Mouse (Mus musculus) gonadal fat pad, adult 2 months (tissue): ENCODE measurements around the gene Atg7. TPM values are rescaled to one million over a fixed set of nuclear protein-coding genes. Genes with fewer than 3 reads are reported as not detected.

ENCODE experiments used
- DNase-seq: peaks from one replicate; pipeline ENCODE4 v3.0.0-alpha.2; 2012; ENCODE audit warnings: low read depth
- polyA plus RNA-seq: library from polyadenylated mRNA; depleted of rRNA; stranded (reverse); fragments of >200 nt; gene quantifications from 2 replicates; pipeline ENCODE4 v1.2.3, GENCODE M21; 2012

Atg7 gene
- polyA plus RNA-seq, 1 experiment, result 34.9 TPM

- no peak for DNase-seq
Observed at GRCm38 (mm10) chr6:114782486-114782885, 139.6 kb downstream of the Atg7 start.

GRCm38 (mm10) chr6:114786461-114786860, 143.6 kb downstream of the Atg7 start:
- no peak for DNase-seq

- peak; percentile 76 for DNase-seq
Observed at GRCm38 (mm10) chr6:114787606-114788005, 144.7 kb downstream of the Atg7 start.

- no peak for DNase-seq
Observed at GRCm38 (mm10) chr6:114788663-114789062, 145.8 kb downstream of the Atg7 start.

GRCm38 (mm10) chr6:114790084-114790483, 147.2 kb downstream of the Atg7 start:
- no peak for DNase-seq

- DNase-seq, result no peak
Observed at GRCm38 (mm10) chr6:114790902-114791301, 148.0 kb downstream of the Atg7 start.

- DNase-seq, result no peak
Observed at GRCm38 (mm10) chr6:114791846-114792245, 148.9 kb downstream of the Atg7 start.

GRCm38 (mm10) chr6:114794706-114795105, 151.8 kb downstream of the Atg7 start:
- no peak for DNase-seq

- DNase-seq, result no peak
Observed at GRCm38 (mm10) chr6:114795706-114796325, 152.9 kb downstream of the Atg7 start.

- DNase-seq, result no peak
Observed at GRCm38 (mm10) chr6:114797901-114798300, 155.0 kb downstream of the Atg7 start.

- DNase-seq, result no peak
Observed at GRCm38 (mm10) chr6:114798715-114799114, 155.8 kb downstream of the Atg7 start.

GRCm38 (mm10) chr6:114800291-114800965, 157.5 kb downstream of the Atg7 start:
- DNase-seq, result no peak

- DNase-seq, result no peak
Observed at GRCm38 (mm10) chr6:114803915-114804535, 161.1 kb downstream of the Atg7 start.

- DNase-seq, result no peak
Observed at GRCm38 (mm10) chr6:114804866-114805265, 162.0 kb downstream of the Atg7 start.

GRCm38 (mm10) chr6:114805927-114806326, 163.0 kb downstream of the Atg7 start:
- DNase-seq, result no peak

GRCm38 (mm10) chr6:114807474-114807873, 164.6 kb downstream of the Atg7 start:
- DNase-seq, result no peak

- DNase-seq, result no peak
Observed at GRCm38 (mm10) chr6:114808654-114809430, 165.9 kb downstream of the Atg7 start.

GRCm38 (mm10) chr6:114809431-114809811, 166.5 kb downstream of the Atg7 start:
- no peak for DNase-seq

GRCm38 (mm10) chr6:114812322-114812721, 169.4 kb downstream of the Atg7 start:
- DNase-seq, result peak; percentile 98

GRCm38 (mm10) chr6:114812779-114813178, 169.9 kb downstream of the Atg7 start:
- no peak for DNase-seq

GRCm38 (mm10) chr6:114814199-114814881, 171.4 kb downstream of the Atg7 start:
- DNase-seq, result no peak
